Mouse (Mus musculus) forebrain, postnatal 0 days (tissue): ENCODE results near the gene Shisa9. TPM values are rescaled to one million over a fixed set of nuclear protein-coding genes. Genes with fewer than 3 reads are reported as not detected.

ENCODE experiments used
- ATAC-seq: fragments of 200-750 bp; cut with Nextera tagmentation; 2 replicates; pipeline ENCODE4 v1.8.0; 2017; ENCODE audit warnings: mild to moderate bottlenecking, moderate library complexity
- DNase-seq: peaks from one replicate; pipeline ENCODE4 v3.0.0-alpha.2; 2015
- H3K27ac ChIP-seq: fragments of 300-500 bp; sonication (generic); 2 replicates; pipeline ENCODE4 v1.5.1; 2014; ENCODE audit warnings: low read depth, mild to moderate bottlenecking, antibody characterized with exemption, low read length, moderate library complexity, mixed read lengths
- H3K27me3 ChIP-seq: fragments of 300-500 bp; sonication (generic); 2 replicates; pipeline ENCODE4 v1.6.1; 2014; ENCODE audit warnings: mild to moderate bottlenecking, low read length, mixed read lengths; ENCODE audit not compliant: insufficient read depth
- H3K36me3 ChIP-seq: fragments of 300-500 bp; sonication (generic); 2 replicates; pipeline ENCODE4 v1.6.1; 2014; ENCODE audit warnings: mild to moderate bottlenecking, moderate library complexity; ENCODE audit not compliant: insufficient read depth
- H3K4me1 ChIP-seq: fragments of 300-500 bp; sonication (generic); 2 replicates; pipeline ENCODE4 v1.6.1; 2014; ENCODE audit warnings: antibody characterized with exemption; ENCODE audit not compliant: insufficient read depth
- H3K4me2 ChIP-seq: fragments of 300-500 bp; sonication (generic); 2 replicates; pipeline ENCODE4 v1.6.1; 2014; ENCODE audit warnings: low read depth, mild to moderate bottlenecking, moderate library complexity
- H3K4me3 ChIP-seq: fragments of 300-500 bp; sonication (generic); 2 replicates; pipeline ENCODE4 v1.5.1; 2014; ENCODE audit warnings: low read depth, low read length, mixed read lengths
- H3K9ac ChIP-seq: fragments of 300-500 bp; sonication (generic); 2 replicates; pipeline ENCODE4 v1.6.1; 2014; ENCODE audit warnings: mild to moderate bottlenecking
- H3K9me3 ChIP-seq: fragments of 300-500 bp; sonication (generic); 2 replicates; pipeline ENCODE4 v1.6.1; 2016; ENCODE audit warnings: low read length
- CTCF ChIP-seq: sonication (generic); IDR thresholded peaks from 2 replicates; pipeline ENCODE4 v1.5.1; 2016; ENCODE audit warnings: antibody characterized with exemption, control low read depth, low read depth
- WGBS: fragments of 180-500 bp; shearing (Covaris S2); extraction: QIAGEN DNeasy Blood & Tissue Kit; methylation state at CpG from one replicate; pipeline ENCODE4 v1.1.7; 2014; 5-methylcytosine and 5-hydroxymethylcytosine counted together
- polyA plus RNA-seq: library from polyadenylated mRNA; unstranded; fragments of >200 nt; fragmentation: Nextera tagmentation; extraction: Ambion mirVana; gene quantifications from 2 replicates; pipeline ENCODE4 v1.2.1, GENCODE M21; 2015
- total RNA-seq: library from RNA; depleted of rRNA; stranded (reverse); fragments of >200 nt; gene quantifications from 2 replicates; pipeline ENCODE4 v1.2.3, GENCODE M21; 2014

The Shisa9 gene
- total and polyA plus RNA-seq, 2 experiments from 2014 or later: 21.7 to 38.2 TPM

GRCm38 (mm10) chr16:12206421-12206950 is 222.6 kb downstream of the Shisa9 start:
- Histone ChIP-seq H3K27ac (no peak overlapping the region), H3K27me3 (no peaks in the 10 kb centered on the region), H3K36me3 (no peaks in the 10 kb centered on the region), H3K4me3 (no peak overlapping the region), H3K9me3 (no peaks in the 10 kb centered on the region), H3K9ac (no peak overlapping the region), H3K4me2 (no peak overlapping the region), H3K4me1 (no peaks in the 10 kb centered on the region)
- no peak for TF ChIP-seq CTCF
- WGBS: 74% methylated on average over 1 of the region's 1 CpGs
- no peak for DNase-seq
- no peak for ATAC-seq

GRCm38 (mm10) chr16:12206951-12207350 is 223.0 kb downstream of the Shisa9 start:
- no peak overlapping the region for H3K9ac ChIP-seq
- H3K27me3 ChIP-seq: no peaks in the 10 kb centered on the region
- no peaks in the 10 kb centered on the region for H3K36me3 ChIP-seq
- H3K4me1 ChIP-seq: no peaks in the 10 kb centered on the region
- H3K4me2 ChIP-seq: no peak overlapping the region
- ATAC-seq (no peak), DNase-seq (no peak)
- H3K4me3 ChIP-seq: no peak overlapping the region
- TF ChIP-seq CTCF: no peak
- H3K27ac ChIP-seq: no peak overlapping the region
- no peaks in the 10 kb centered on the region for H3K9me3 ChIP-seq
- 89% methylated on average over 2 of the region's 2 CpGs for WGBS

GRCm38 (mm10) chr16:12209355-12209754 is 225.4 kb downstream of the Shisa9 start:
- Histone ChIP-seq H3K4me3 (no peak overlapping the region), H3K9me3 (no peaks in the 10 kb centered on the region), H3K4me1 (no peaks in the 10 kb centered on the region), H3K4me2 (no peak overlapping the region), H3K36me3 (no peaks in the 10 kb centered on the region), H3K9ac (no peak overlapping the region), H3K27me3 (no peaks in the 10 kb centered on the region), H3K27ac (no peak overlapping the region)
- DNase-seq: no peak
- 93% methylated on average over 1 of the region's 1 CpGs for WGBS
- no peak for TF ChIP-seq CTCF
- no peak for ATAC-seq

- DNase-seq: no peak
- Histone ChIP-seq H3K27me3 (no peaks in the 10 kb centered on the region), H3K27ac (no peak overlapping the region), H3K4me3 (no peak overlapping the region), H3K36me3 (no peaks in the 10 kb centered on the region), H3K9ac (no peak overlapping the region), H3K4me2 (no peak overlapping the region), H3K4me1 (no peaks in the 10 kb centered on the region), H3K9me3 (no peaks in the 10 kb centered on the region)
- no peak for ATAC-seq
- 89% methylated on average over 2 of the region's 2 CpGs for WGBS
- no peak for TF ChIP-seq CTCF
These were observed 225.9 kb downstream of the Shisa9 start for GRCm38 (mm10) chr16:12209819-12210218.

- no peak for DNase-seq
- no peak for TF ChIP-seq CTCF
- no peak overlapping the region for H3K27ac ChIP-seq
- no peak overlapping the region for H3K4me2 ChIP-seq
- ATAC-seq: no peak
- no peaks in the 10 kb centered on the region for H3K27me3 ChIP-seq
- H3K9me3 ChIP-seq: no peaks in the 10 kb centered on the region
- no peaks in the 10 kb centered on the region for H3K36me3 ChIP-seq
- no peak overlapping the region for H3K9ac ChIP-seq
- H3K4me1 ChIP-seq: no peaks in the 10 kb centered on the region
- 88% methylated on average over 2 of the region's 2 CpGs for WGBS
- H3K4me3 ChIP-seq: no peak overlapping the region
These were observed 230.1 kb downstream of the Shisa9 start for GRCm38 (mm10) chr16:12214018-12214417.

GRCm38 (mm10) chr16:12217289-12218150 is 233.6 kb downstream of the Shisa9 start:
- no peak for DNase-seq
- 29% methylated on average over 13 of the region's 13 CpGs for WGBS
- H3K9ac ChIP-seq: no peak overlapping the region
- ATAC-seq: peak; percentile 34; the same call in 1 of the 2 replicates
- no peaks in the 10 kb centered on the region for H3K27me3 ChIP-seq
- no peaks in the 10 kb centered on the region for H3K9me3 ChIP-seq
- H3K36me3 ChIP-seq: no peaks in the 10 kb centered on the region
- H3K4me3 ChIP-seq: no peak overlapping the region
- TF ChIP-seq CTCF: no peak
- no peak overlapping the region for H3K4me2 ChIP-seq
- no peaks in the 10 kb centered on the region for H3K4me1 ChIP-seq
- no peak overlapping the region for H3K27ac ChIP-seq

GRCm38 (mm10) chr16:12218151-12218532 is 234.2 kb downstream of the Shisa9 start:
- H3K9ac ChIP-seq: no peak overlapping the region
- H3K9me3 ChIP-seq: no peaks in the 10 kb centered on the region
- H3K4me2 ChIP-seq: no peak overlapping the region
- no peaks in the 10 kb centered on the region for H3K27me3 ChIP-seq
- TF ChIP-seq CTCF: no peak
- no peaks in the 10 kb centered on the region for H3K36me3 ChIP-seq
- WGBS: 45% methylated on average over 2 of the region's 2 CpGs
- no peak overlapping the region for H3K4me3 ChIP-seq
- H3K27ac ChIP-seq: no peak overlapping the region
- DNase-seq: no peak
- no peak for ATAC-seq
- H3K4me1 ChIP-seq: no peaks in the 10 kb centered on the region
